Comparison of ENCODE assay signal across 14 mouse cellular contexts in the genomic region with DNA sequence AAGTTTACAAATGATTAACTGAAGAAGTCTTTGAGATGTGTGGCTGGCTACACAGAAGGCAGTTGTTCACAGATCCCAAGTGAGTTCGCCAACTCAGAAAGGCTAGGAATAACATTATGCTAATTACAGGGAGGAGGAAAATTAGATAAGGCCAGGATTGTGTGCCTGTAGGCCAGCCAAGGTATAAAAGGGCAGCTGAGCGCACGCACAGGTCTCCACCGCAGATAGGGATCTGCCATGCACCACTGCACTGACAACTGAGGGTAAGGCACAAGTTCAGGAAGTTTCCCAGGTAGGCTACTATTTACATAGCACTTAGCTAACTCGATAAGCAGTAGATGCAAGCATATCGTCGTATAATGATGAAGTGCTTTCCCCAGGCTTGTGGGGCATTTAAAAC. TPM values are rescaled to one million over a fixed set of nuclear protein-coding genes. Genes with fewer than 3 reads are reported as not detected.
DNase-seq lines count a peak whose midpoint lies in the region; ATAC-seq lines count a peak whose summit lies in the region.
"Had no signal": no experiment of that assay in that cellular context is flagged by ENCODE, and none has a peak within 500 bp of the region (broad histone marks: within the 10 kb centered on the region; RNA-seq: fewer than 3 reads in every experiment).

No protein-coding gene starts in this region.

- peaks cover 13% of the 10 kb centered on the region for H3K36me3 ChIP-seq in lung, embryonic 15.5 days
- peaks cover 8% of the 10 kb centered on the region for H3K36me3 ChIP-seq in intestine, embryonic 15.5 days
- H3K36me3 ChIP-seq in stomach, embryonic 14.5 days (ENCODE audit: control insufficient read depth, insufficient read depth, low read length) = peaks cover 6% of the 10 kb centered on the region; the same call in 1 of the 2 replicates

- no peak overlapping the region for H3K27ac ChIP-seq in lung, embryonic 15.5 days
- H3K27ac ChIP-seq in intestine, embryonic 15.5 days = peak overlapping the region; percentile 79
- H3K27ac ChIP-seq in stomach, embryonic 14.5 days (ENCODE audit: low read length) = no peak overlapping the region
- H3K27ac ChIP-seq: hindbrain, embryonic 15.5 days; limb, embryonic 10.5 days; midbrain, embryonic 10.5 days had no signal

- WGBS in lung, embryonic 15.5 days = 36% methylated on average over 7 of the region's 7 CpGs
- 54% methylated on average over 7 of the region's 7 CpGs for WGBS in intestine, embryonic 15.5 days
- WGBS in stomach, embryonic 14.5 days = 45% methylated on average over 7 of the region's 7 CpGs

- no peaks in the 10 kb centered on the region for H3K27me3 ChIP-seq in lung, embryonic 15.5 days
- H3K27me3 ChIP-seq in intestine, embryonic 15.5 days (replicated peaks) = no peaks in the 10 kb centered on the region
- H3K27me3 ChIP-seq in stomach, embryonic 14.5 days (ENCODE audit: control insufficient read depth, insufficient read depth, low read length) = no peaks in the 10 kb centered on the region
- H3K27me3 ChIP-seq: hindbrain, embryonic 15.5 days had no signal

- peaks cover 42% of the 10 kb centered on the region for H3K4me1 ChIP-seq in lung, embryonic 15.5 days
- peaks cover 6% of the 10 kb centered on the region; the same call in 1 of the 2 replicates for H3K4me1 ChIP-seq in intestine, embryonic 15.5 days (replicated peaks)
- H3K4me1 ChIP-seq in stomach, embryonic 14.5 days (ENCODE audit: control insufficient read depth, insufficient read depth, low read length) = 0 out of 2 replicates have a peak, but pooled peaks cover 4% of the 10 kb centered on the region

- 0 out of 2 replicates have a peak, but pooled peaks have one; percentile 15 for ATAC-seq in lung, embryonic 15.5 days (ENCODE audit: borderline replicate concordance, extremely low read depth, low FRiP score, low TSS enrichment)
- peak; percentile 86 for ATAC-seq in intestine, embryonic 15.5 days
- 0 out of 2 replicates have a peak, but pooled peaks have one; percentile 30 for ATAC-seq in stomach, embryonic 14.5 days (ENCODE audit: insufficient number of reproducible peaks, insufficient read depth, low FRiP score, low read depth)

- H3K4me2 ChIP-seq in lung, embryonic 15.5 days = 0 out of 2 replicates have a peak overlapping the region, but pooled peaks have one; percentile 0
- peak overlapping the region; percentile 71 for H3K4me2 ChIP-seq in intestine, embryonic 15.5 days (replicated peaks)
- 0 out of 2 replicates have a peak overlapping the region, but pooled peaks have one; percentile 8 for H3K4me2 ChIP-seq in stomach, embryonic 14.5 days (replicated peaks; ENCODE audit: low read depth, low read length)
- H3K4me2 ChIP-seq: heart, embryonic 11.5 days; hindbrain, embryonic 15.5 days had no signal

- H3K9me3 ChIP-seq in lung, embryonic 15.5 days = no peaks in the 10 kb centered on the region
- H3K9me3 ChIP-seq in intestine, embryonic 15.5 days = no peaks in the 10 kb centered on the region
- H3K9me3 ChIP-seq in stomach, embryonic 14.5 days (ENCODE audit: control insufficient read depth, low read depth, low read length) = peaks cover 6% of the 10 kb centered on the region; the same call in 1 of the 2 replicates
- H3K9me3 ChIP-seq: hindbrain, embryonic 15.5 days; limb, embryonic 10.5 days had no signal

- no peak overlapping the region for H3K4me3 ChIP-seq in lung, embryonic 15.5 days
- no peak overlapping the region for H3K4me3 ChIP-seq in intestine, embryonic 15.5 days (replicated peaks)
- H3K4me3 ChIP-seq in stomach, embryonic 14.5 days (ENCODE audit: low read depth, low read length) = no peak overlapping the region
- H3K4me3 ChIP-seq: hindbrain, embryonic 15.5 days; limb, embryonic 10.5 days; midbrain, embryonic 10.5 days had no signal

- no peak for DNase-seq in lung, postnatal 10 days
- DNase-seq in kidney, postnatal 36 days = peak; percentile 18
- DNase-seq in cerebellum, postnatal 36 days = no peak
- no peak for DNase-seq in embryo, embryonic 10.5 days (ENCODE audit: low spot score)
- DNase-seq: adrenal gland, postnatal 36 days; cerebellum, adult 11-12 months; thymus, postnatal 36 days had no signal

- no peak overlapping the region for H3K9ac ChIP-seq in lung, embryonic 15.5 days
- no peak overlapping the region for H3K9ac ChIP-seq in intestine, embryonic 15.5 days
- no peak overlapping the region for H3K9ac ChIP-seq in stomach, embryonic 14.5 days (replicated peaks; ENCODE audit: low read depth, low read length)
- H3K9ac ChIP-seq: hindbrain, embryonic 15.5 days had no signal

RNA-seq across cellular contexts. Expression of gene Soat1, which starts 3.6 kb away (rescaled TPM):
- 35.7 and 37.0 TPM in 2 replicates for polyA plus RNA-seq in lung, embryonic 15.5 days (2015; fragmentation: Nextera tagmentation; extraction: Ambion mirVana)
- polyA plus RNA-seq in intestine, embryonic 15.5 days (2015; fragmentation: Nextera tagmentation; extraction: Ambion mirVana) = 78.4 and 88.6 TPM in 2 replicates
- polyA plus RNA-seq in stomach, embryonic 14.5 days (2014; fragmentation: Nextera tagmentation; extraction: Ambion mirVana) = 50.0 and 51.6 TPM in 2 replicates

RNA-seq across cellular contexts. Expression of gene Axdnd1, which starts 49.6 kb away (rescaled TPM):
- polyA plus RNA-seq in lung, embryonic 15.5 days (2015; fragmentation: Nextera tagmentation; extraction: Ambion mirVana) = 0.10 and 0.42 TPM in 2 replicates
- 0.28 and 0.76 TPM in 2 replicates for polyA plus RNA-seq in intestine, embryonic 15.5 days (2015; fragmentation: Nextera tagmentation; extraction: Ambion mirVana)
- polyA plus RNA-seq in stomach, embryonic 14.5 days (2014; fragmentation: Nextera tagmentation; extraction: Ambion mirVana) = 0.71 and 0.73 TPM in 2 replicates

RNA-seq across cellular contexts. Expression of gene Gm10031, which starts 53.3 kb away (rescaled TPM):
- 0.25 and 0.27 TPM in 2 replicates for polyA plus RNA-seq in lung, embryonic 15.5 days (2015; fragmentation: Nextera tagmentation; extraction: Ambion mirVana)
- polyA plus RNA-seq in intestine, embryonic 15.5 days (2015; fragmentation: Nextera tagmentation; extraction: Ambion mirVana) = 0.37 and 0.62 TPM in 2 replicates
- polyA plus RNA-seq in stomach, embryonic 14.5 days (2014; fragmentation: Nextera tagmentation; extraction: Ambion mirVana) = 0.68 TPM in 1 of 2 replicates, not detected in the other

Comparison
In these comparisons a context has a peak if more than half of its experiments do, and no peak if none do; other contexts are left out.
1. ATAC-seq: peak in every context shown above with its lines; median percentile 86 in intestine, embryonic 15.5 days; 30 in stomach, embryonic 14.5 days; 15 in lung, embryonic 15.5 days.
2. H3K4me2 ChIP-seq: peak in every context shown above with its lines; median percentile 71 in intestine, embryonic 15.5 days; 8 in stomach, embryonic 14.5 days; 0 in lung, embryonic 15.5 days.
3. DNase-seq: peak in kidney, postnatal 36 days (2 of 2); none in lung, postnatal 10 days (single experiment), cerebellum, postnatal 36 days (0 of 2) and embryo, embryonic 10.5 days (single experiment).